Mouse (Mus musculus): ENCODE results near the gene Creb3l1.

Creb3l1 gene

DNA sequence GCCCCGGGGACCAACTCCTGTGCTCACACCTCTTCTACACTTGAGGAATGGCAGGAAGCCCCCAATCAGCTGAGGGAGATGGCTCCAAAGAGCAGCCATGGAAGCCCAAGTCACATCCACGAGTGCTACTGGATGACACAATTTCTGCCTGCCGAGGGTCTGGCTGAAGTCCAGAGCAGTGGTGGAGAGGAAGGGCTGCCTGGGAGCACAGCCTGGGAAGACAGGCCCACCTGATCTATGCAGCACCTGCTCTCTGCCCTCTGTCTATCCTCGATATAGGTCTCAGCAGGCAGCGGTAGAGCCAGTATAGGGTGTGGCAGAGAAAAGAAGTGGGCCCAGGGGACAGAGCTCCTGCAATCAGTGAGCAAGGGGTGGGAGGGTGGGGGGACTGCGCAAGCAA lies 77.5 kb downstream of the Creb3l1 start:
- in situ Hi-C loops (cut with MseI, MboI): no loop called here

DNA sequence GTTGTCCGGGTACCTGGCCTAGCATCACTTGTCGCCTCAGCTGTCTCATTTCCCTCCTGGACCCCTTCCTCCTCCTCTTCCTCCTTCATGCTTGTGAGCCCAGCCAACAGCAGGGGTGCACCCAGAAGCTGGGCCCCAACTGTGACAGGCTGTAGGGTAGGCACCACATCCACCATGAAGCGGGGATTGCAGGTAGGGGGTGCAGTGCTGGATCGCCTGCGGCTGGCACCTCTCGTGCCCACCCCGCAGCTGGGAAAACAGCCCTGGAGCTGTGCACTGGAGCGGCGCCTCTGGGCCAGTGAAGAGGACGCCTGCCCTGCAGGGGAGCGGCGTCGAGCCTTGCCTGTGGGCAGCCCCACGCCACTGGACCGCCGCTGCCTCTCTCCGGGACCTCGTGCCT lies 78.8 kb downstream of the Creb3l1 start, which contains the start of gene Gm9821:
Gm9821 (plus strand) TSS at position 221 of the 400 bp plus-strand sequence.
- in situ Hi-C loops (cut with MseI, MboI): no loop called here

- in situ Hi-C loops (cut with MseI, MboI): no loop called here
These were observed 79.9 kb downstream of the Creb3l1 start for GRCm38 (mm10) chr2:91944170-91944950.

DNA sequence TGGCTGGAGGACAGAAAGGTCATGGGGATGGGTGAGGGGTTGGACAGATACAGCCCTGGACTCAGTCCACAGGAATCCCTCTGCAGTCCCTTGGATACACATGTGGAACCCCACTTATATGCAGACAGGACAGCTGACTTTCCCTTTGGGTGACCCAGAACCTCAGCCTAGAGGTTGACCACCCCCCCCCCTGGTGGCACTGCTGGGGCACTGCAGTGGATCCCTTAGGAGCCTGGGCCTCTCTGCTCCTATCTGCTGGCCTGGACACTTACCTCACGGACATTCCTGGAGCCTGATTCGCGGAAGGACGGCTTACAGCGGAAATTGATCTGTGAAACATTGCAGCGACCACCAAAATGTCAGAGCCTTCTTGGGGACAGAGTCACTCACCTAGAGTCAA lies 81.9 kb downstream of the Creb3l1 start:
- in situ Hi-C loops (cut with MseI, MboI): no loop called here

GRCm38 (mm10) chr2:91939303-91939935 lies 84.9 kb downstream of the Creb3l1 start:
- in situ Hi-C loops (cut with MseI, MboI): no loop called here

DNA sequence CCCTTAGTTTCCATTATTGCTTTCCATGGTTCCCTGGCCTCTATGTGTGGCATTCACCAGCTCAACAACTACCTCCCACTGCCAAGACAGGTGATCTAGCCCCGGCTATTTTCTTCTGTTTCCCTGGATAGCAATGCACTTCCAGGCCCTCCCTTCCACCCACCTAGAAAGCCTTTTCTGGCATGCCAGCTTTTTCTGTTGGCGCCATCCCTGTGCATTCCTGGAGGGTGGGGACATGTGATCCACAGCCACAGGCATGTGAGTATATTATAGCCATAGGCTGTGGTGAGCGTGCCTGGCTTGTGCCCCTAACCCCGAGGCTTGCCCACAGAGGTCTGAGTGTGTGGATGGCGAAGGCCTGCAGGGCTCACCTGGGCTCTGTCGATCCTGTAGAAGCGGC lies 88.1 kb downstream of the Creb3l1 start:
- in situ Hi-C loops (cut with MseI, MboI): no loop called here

DNA sequence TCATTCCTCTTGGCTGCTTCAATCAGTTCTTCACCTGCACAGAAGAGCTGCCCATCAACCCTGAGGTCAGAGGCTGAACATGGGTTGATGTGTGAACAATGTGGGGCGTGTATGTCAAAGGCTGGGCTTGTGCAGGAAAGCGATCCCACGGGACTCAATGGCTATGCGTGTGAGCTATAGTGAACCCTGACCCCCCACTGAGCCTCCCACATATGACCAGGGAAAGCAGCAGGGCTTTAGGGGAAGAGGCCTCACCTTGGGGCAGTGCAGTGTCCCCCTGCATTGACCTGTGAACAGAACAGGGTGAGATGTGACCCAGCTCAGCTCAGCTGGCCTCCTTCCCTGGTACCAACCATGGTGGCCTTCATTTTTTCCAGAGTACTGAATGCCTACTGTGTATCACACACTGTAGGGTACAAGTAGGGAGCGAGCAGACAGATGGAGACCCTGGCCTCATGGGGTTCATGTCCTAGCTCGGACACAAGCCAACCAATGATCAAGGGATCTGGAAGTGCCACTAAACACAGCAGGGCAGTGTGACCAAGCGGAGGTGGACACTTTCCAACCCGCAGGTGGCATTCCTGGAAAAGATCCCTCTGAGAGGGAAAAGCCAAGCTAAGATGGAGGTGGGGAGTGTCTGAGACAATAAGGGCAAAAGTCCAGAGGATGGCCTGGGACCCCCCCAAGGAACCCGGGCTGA lies 89.3 kb downstream of the Creb3l1 start:
- in situ Hi-C loops (cut with MseI, MboI): no loop called here

DNA sequence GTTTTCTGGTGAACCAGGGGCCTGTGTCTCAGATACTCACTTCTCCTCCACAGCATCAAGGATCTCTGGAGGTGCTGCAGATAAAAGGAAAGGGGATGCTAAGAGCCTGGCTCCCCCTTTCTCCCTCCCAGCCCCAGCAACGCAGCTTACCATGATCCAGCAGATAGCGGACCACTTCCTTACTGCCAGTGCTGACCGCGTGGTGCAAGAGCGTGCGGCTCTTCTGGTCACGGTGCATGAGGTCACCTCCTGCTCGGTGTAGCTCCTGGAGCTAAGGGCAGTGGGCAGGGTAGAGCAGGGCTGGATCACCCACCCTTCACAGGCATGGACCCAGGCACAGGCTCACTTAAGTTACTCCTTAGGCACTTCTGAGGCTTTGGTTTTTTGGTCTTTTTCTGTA lies 90.3 kb downstream of the Creb3l1 start:
- in situ Hi-C loops (cut with MseI, MboI): no loop called here

DNA sequence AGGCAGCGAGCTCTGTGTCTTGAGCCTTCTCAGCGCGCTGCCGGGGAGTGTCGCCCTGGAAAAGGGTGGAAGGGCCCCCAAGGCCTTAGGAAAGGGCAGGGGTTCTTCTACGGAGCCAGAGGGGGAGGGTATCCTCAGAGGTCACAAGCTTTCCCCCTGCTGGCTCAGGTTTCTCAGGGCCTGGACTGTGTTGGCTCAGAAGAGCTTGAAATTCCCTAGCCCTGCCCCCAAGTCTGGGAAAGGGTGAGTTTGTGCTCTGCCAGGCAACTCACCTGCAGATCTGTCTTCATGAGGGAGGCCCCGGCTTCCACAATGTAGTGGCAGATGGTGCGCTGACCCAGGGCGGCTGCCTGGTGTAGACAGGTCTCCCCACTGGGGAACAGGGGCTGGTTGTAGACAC lies 90.8 kb downstream of the Creb3l1 start:
- in situ Hi-C loops (cut with MseI, MboI): no loop called here

- in situ Hi-C loops (cut with MseI, MboI): no loop called here
These were observed 91.5 kb downstream of the Creb3l1 start for GRCm38 (mm10) chr2:91932737-91933350.
